Mouse (Mus musculus) monocyte, adult 59 days (primary cell): ENCODE measurements around the gene Usp12. TPM values are rescaled to one million over a fixed set of nuclear protein-coding genes. Genes with fewer than 3 reads are reported as not detected.

Source experiments
- total RNA-seq, 2 experiments: library from RNA; stranded (reverse); gene quantifications; one replicate each; pipeline ENCODE4 v1.2.4; 2023

Usp12 gene
- total RNA-seq = 100 to 1,000 TPM; 135 to 158 TPM

DNA sequence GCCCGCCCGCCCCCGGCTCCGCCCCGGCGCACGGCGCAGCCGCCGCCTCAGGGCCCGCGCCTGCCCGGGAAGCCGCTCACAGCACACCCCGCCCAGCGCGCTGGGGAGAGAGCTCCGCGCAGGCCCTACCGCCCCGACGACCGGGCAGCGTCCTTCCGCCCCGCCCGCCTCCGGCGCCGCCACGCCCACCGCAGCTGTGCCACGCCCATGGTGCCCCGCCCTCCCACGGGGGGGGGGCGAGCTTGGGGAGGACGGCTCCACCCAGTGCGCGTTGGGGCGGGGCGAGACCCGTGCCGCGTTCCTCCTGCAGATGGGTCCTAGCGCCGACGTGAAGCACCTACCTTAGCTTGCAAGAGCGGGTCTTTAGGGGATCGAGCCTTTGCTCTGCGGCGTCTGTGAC, at the start of gene Usp12:
Gene Usp12, minus strand, starts transcription at position 154 of the 400 bp plus-strand sequence.

DNA sequence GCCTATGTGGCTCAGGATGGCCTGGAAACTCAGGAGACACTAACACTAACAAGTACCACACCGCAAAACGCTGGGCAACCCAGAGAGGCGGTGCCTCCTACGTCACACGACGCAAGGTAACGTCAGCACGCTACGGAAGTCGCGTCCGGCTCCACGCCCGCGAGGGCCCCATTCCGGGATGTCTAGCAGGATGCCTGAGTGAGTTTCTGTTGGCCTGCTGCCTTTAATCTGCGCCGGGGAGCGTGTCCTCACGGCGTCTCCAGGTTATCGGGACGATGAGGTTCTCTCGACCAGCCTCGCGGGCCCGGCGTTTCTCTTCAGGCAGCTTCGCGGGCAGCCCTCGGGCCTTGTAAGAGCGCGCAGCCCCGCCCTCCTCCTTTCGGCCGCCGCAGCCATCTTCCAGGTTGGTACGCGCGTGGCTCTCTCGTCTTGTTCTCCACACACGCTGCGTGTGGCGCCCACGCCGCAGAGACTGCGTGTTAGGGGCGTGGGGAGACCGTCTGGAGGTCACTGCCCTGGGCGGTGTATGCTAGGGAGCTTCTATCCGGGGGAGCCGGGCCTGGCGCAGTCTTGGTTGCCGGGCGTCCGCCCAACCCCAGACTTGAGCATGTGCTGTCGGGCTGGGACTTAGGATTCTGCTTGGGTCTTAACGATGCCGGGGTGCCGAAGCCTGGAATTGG, 38.1 kb upstream of the Usp12 start, which contains the start of gene Rpl21:
Gene Rpl21, plus strand, starts transcription at position 122 of the 680 bp plus-strand sequence.

Other genes with a start within 250 kb of the Usp12 start
- gene Gm3415, start 238.9 kb downstream of the Usp12 start, total RNA-seq = not detected
- not detected for gene Gpr12, start 209.8 kb downstream of the Usp12 start, total RNA-seq
- gene Rpl21, start 37.9 kb upstream of the Usp12 start, total RNA-seq = 100 to 1,000 TPM; 386 to 584 TPM
- under 1 TPM in 1 of 2 experiments, not detected in 1; 0.58 TPM for gene Rasl11a, start 50.1 kb upstream of the Usp12 start, total RNA-seq
- 10 to 100 TPM; 26.1 to 28.2 TPM for gene Gtf3a, start 153.7 kb upstream of the Usp12 start, total RNA-seq
- 10 to 100 TPM in 1 of 2 experiments, 1 to 10 TPM in 1; 9.3 to 11.0 TPM for gene Mtif3, start 168.8 kb upstream of the Usp12 start, total RNA-seq